Mouse (Mus musculus) inflammation-experienced regulatory T-cells, adult 16 weeks (primary cell): Measurements from ENCODE around the gene Zfp334. TPM values are rescaled to one million over a fixed set of nuclear protein-coding genes. Genes with fewer than 3 reads are reported as not detected.

ENCODE experiments used
- polyA plus RNA-seq: library from polyadenylated mRNA; unstranded; fragments of 100-300 nt; shearing (Covaris generic); gene quantifications from one replicate; pipeline ENCODE4 v1.2.1, GENCODE M21; 2017

Gene Zfp334
- not detected for polyA plus RNA-seq

DNA sequence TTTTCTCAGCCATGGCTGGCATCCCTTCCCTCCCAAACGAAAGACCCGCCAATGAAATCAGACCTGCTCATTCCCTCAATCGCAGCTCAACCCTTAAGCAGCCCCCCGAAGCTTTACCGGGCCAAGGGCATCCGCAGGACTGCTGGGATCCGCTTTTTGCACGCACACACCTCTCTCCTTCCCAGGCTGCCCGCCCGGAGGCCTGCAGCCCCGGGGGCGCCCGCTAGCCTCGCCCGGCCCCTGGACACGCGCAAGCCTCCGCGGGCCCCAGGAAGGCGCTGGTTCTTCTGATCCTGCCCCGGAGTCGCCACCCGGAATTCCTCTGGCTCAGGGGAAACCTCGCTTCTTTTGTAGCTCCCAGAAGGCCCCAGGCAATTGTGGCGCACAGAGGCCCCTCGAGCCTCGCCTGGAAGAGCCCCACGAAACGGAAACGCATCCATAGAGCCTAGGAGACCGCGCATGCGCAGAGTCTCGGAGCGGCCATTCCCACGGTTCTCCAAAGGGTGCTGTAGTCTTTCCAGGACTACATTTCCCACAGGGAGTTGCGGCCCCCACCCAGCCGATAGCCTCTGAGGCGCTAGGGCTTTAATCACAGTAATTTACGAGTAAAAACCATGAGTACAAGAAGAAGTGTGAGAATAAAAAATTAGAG, at the start of gene Zfp334:
Gene Zfp334, minus strand, starts transcription at position 416 of the 652 bp plus-strand sequence.

DNA sequence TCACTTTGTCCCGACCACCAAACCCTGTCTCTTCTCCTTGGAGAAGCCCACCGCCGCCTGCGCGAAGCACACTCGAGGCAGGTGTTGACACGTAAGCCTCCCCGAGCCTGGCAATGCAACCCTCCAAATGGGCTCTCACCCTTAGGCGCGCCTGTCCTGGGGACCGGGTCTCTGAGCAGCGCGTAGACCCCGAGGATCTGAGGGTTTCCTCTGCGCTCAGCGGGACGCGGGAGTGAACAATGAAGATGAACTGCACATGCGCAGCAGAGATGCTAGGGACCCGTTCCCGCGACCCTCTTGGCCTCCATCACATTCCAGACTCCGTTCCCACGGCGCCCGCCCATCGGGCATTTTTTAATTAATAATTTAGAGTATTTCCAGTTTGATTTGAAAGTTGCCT, 19.6 kb downstream of the Zfp334 start, which contains the start of gene Zfp663:
Gene Zfp663, minus strand, starts transcription at position 234 of the 400 bp plus-strand sequence.

DNA sequence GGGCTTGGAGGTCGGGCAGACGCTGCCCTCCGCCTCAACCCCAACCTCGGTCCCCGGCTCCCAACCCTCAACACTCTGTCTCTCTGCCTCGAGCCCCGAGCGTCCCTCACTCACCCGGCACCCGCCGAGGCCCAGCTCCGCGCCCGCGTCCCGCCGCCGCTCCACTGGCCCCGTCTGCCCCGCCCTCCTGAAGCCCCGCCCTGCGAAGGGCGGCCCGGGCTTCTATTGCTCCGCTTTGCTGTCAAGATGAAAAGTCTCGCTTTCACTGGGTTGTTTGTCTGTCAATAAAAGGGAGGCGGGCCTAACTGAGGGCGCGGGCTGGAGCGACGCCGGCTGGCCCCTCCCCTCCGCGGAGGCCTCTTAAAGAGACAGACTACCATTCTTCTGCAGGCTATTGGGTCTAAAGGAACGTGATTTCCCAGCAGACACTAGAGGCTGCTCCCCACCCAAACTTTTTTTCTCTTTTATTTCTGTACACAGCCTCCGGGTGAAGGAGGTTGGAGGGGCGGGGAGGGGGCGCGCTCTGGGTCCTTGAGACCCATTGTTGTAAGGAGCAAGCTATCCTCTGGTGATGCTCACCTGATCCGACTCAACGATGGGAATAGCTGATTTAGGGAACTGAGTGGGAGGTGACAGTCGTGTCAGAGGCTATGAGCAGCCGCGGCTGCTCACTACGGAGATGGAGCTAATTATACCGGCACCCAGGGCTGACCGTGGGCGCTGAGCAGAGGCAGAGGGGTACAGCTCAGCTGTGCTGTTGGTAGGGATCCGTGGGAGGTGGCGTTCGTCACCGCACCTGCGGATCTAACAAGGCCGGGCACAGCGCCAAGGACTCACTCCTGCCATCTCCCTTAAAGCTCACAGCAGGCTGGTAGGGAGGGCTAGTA, 61.5 kb downstream of the Zfp334 start, which contains the start of gene Elmo2:
Gene Elmo2, minus strand, starts transcription at position 176 of the 887 bp plus-strand sequence.

Other genes starting within 250 kb of the Zfp334 start
- gene Cdh22, start 153.4 kb downstream of the Zfp334 start, polyA plus RNA-seq, result not detected
- gene Slc35c2, start 100.4 kb downstream of the Zfp334 start, polyA plus RNA-seq, result 81.6 TPM
- 67.7 TPM for gene Elmo2, start 61.8 kb downstream of the Zfp334 start, polyA plus RNA-seq
- gene Zfp663, start 19.5 kb downstream of the Zfp334 start, polyA plus RNA-seq, result not detected
- not detected for gene Ocstamp, start 12.1 kb upstream of the Zfp334 start, polyA plus RNA-seq
- gene Slc13a3, start 85.0 kb upstream of the Zfp334 start, polyA plus RNA-seq, result not detected
- 5.1 TPM for gene Trp53rka, start 105.1 kb upstream of the Zfp334 start, polyA plus RNA-seq
- gene Slc2a10, start 115.5 kb upstream of the Zfp334 start, polyA plus RNA-seq, result not detected
- 24.3 TPM for gene Eya2, start 206.8 kb upstream of the Zfp334 start, polyA plus RNA-seq